Mouse (Mus musculus): Measurements from ENCODE around the gene Rgs9bp. TPM values are rescaled to one million over a fixed set of nuclear protein-coding genes. Genes with fewer than 3 reads are reported as not detected.

Rgs9bp gene
- total RNA-seq (2023) = under 1 TPM; 0.18 to 0.26 TPM

DNA sequence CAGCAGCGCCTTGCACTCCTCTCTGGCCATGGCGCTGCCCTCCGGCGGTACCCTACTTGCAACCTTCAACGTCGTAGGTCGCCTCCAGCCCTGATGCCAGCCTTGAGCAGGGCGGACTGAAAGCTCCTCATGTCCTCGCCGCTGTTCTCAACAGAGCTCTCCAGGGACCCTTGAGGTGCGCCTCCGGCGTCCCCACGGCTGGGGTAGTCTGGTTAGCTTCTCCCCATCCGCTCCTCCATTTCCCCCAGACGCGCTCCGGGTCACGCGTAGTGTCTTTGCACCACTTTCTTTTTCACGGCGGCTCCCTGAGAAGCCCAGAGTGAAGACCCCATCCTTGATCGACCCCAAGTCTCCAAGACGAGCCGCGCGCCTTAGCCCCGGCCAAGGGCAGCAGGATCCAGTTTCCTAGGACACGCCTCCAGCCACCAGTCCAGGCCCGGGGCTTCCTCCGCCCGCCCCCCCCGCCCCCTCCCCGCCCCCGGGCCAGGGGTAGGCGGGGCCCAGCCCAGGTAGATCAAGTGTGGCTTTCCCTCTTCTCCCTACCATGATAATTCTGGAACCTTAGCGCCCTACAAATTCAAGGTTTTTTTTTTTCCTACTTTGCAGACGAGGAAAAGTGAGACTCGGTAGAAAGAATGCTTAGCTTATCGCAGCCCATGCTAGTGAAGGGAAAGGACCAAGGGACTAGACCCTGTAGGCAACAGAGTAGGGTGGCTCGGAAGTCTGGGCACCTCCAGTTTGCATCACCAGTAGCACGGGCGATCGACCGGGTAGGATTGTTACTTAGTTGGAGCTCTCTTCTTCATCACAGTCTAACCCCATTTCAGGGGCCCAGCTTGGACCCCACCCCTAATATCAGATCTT, at the start of gene Rgs9bp:
Gene Rgs9bp (minus strand): TSS at position 392 of the 864 bp plus-strand sequence.

GRCm38 (mm10) chr7:35586055-35586905, 898 bp upstream of the Rgs9bp start, which contains the start of gene Ankrd27:
Gene Ankrd27, plus strand, starts transcription at chr7:35586244.

DNA sequence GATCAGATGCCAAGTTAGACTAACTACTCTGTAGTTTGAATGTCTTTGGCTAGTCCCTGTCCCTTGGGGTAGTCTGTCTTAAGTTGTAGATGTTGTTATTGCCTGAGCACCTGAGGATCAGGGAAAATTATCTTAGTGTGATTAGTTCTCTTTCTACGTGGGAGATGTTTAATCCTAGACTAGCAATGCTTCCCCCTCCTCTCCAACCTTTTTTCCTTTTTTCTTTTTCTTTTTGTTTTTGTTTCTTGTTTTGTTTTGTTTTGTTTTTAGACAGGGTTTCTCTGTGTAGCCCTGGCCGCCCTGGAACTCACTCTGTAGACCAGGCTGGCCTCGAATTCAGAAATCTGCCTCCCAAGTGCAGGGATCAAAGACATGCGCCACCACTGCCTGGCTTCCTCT, 29.2 kb downstream of the Rgs9bp start, which contains the start of gene Nudt19:
Gene Nudt19 (minus strand): TSS at position 100 of the 399 bp plus-strand sequence.

GRCm38 (mm10) chr7:35537562-35537961, 47.8 kb downstream of the Rgs9bp start, which contains the start of gene Tdrd12:
Gene Tdrd12, minus strand, starts transcription at chr7:35537745.

Other genes starting within 250 kb of the Rgs9bp start
- 10 to 100 TPM in 1 of 2 experiments, 1 to 10 TPM in 1; 9.2 to 11.8 TPM for gene Faap24, start 188.7 kb downstream of the Rgs9bp start, total RNA-seq (2023)
- gene Cep89, start 188.5 kb downstream of the Rgs9bp start, total RNA-seq (2023) = 10 to 100 TPM; 10.4 to 13.3 TPM
- not detected for gene Slc7a9, start 136.8 kb downstream of the Rgs9bp start, total RNA-seq (2023)
- gene Tdrd12, start 47.8 kb downstream of the Rgs9bp start, total RNA-seq (2023) = not detected
- gene Nudt19, start 29.3 kb downstream of the Rgs9bp start, total RNA-seq (2023) = 10 to 100 TPM; 23.5 to 30.5 TPM
- 10 to 100 TPM; 45.3 to 61.6 TPM for gene Ankrd27, start 662 bp upstream of the Rgs9bp start, total RNA-seq (2023)
- 10 to 100 TPM; 59.5 to 60.1 TPM for gene Pdcd5, start 61.9 kb upstream of the Rgs9bp start, total RNA-seq (2023)
- 10 to 100 TPM; 45.6 to 54.1 TPM for gene Dpy19l3, start 168.9 kb upstream of the Rgs9bp start, total RNA-seq (2023)
- gene Zfp507, start 217.4 kb upstream of the Rgs9bp start, total RNA-seq (2023) = 10 to 100 TPM; 57.7 to 61.5 TPM

Data from T-cell, adult 66 days (primary cell).